Mouse (Mus musculus): ENCODE results near the gene Ugp2.

DNA sequence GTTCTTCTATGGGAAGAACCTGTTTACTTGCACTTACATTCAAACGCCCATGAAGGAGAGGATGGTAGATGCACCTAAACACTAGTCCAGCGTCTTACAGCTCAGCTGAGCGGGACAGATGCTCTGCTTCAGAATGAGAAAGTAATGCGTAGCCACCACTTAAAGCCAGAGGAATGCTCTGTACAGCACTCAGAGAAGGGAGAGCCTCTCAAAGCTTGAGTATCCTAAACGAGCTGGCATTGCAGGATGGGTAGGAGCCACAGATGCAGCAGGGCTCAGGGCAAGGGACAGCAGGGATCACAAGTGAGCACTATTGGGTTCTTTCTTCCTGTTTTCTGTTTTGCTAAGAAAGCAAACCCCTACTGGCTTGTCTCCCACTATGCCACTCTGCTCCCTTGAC, 43.5 kb downstream of the Ugp2 start:
- TF ChIP-seq POLR2A (IDR thresholded peaks at IDR 0.05; ENCODE audit: insufficient read length, low read depth) (no peak), USF1 (IDR thresholded peaks at IDR 0.05; ENCODE audit: low read depth) (no peak), REST (IDR thresholded peaks at IDR 0.05; ENCODE audit: insufficient read depth, insufficient read length) (no peak)
